9 mouse cellular contexts compared by ENCODE assay signal in genomic region chr11:76436864-76437437, GRCm38 (mm10). TPM values are rescaled to one million over a fixed set of nuclear protein-coding genes. Genes with fewer than 3 reads are reported as not detected.
A peak's percentile ranks its signal among the peaks of the same experiment; 100 is the strongest.
DNase-seq lines count a peak whose midpoint lies in the region; ATAC-seq and TF ChIP-seq lines count a peak whose summit lies in the region.
"Had no signal": no experiment of that assay in that cellular context is flagged by ENCODE, and none has a peak within 500 bp of the region (broad histone marks: within the 10 kb centered on the region; RNA-seq: fewer than 3 reads in every experiment).

No protein-coding gene starts in this region.

- no peaks in the 10 kb centered on the region for H3K9me3 ChIP-seq in hindbrain, embryonic 13.5 days
- H3K9me3 ChIP-seq in limb, embryonic 15.5 days, result no peaks in the 10 kb centered on the region
- H3K9me3 ChIP-seq in midbrain, embryonic 16.5 days (replicated peaks; ENCODE audit: control insufficient read depth, low read length, poor library complexity, severe bottlenecking), result no peaks in the 10 kb centered on the region

- peak overlapping the region; percentile 48 for H3K4me2 ChIP-seq in hindbrain, embryonic 13.5 days
- H3K4me2 ChIP-seq in limb, embryonic 15.5 days, result peak overlapping the region; percentile 70
- peak overlapping the region; percentile 42 for H3K4me2 ChIP-seq in midbrain, embryonic 16.5 days (ENCODE audit: low read length)

- H3K36me3 ChIP-seq in hindbrain, embryonic 13.5 days, result peaks cover 60% of the 10 kb centered on the region
- peaks cover 20% of the 10 kb centered on the region; the same call in 1 of the 2 replicates for H3K36me3 ChIP-seq in limb, embryonic 15.5 days
- peaks cover 13% of the 10 kb centered on the region for H3K36me3 ChIP-seq in midbrain, embryonic 16.5 days (ENCODE audit: control insufficient read depth, insufficient read depth, low read length)

- TF ChIP-seq CTCF in gastrocnemius, adult 2 months (IDR thresholded peaks at IDR 0.05), result peak; percentile 11; the same call in 1 of the 2 replicates

- DNase-seq in Muller cell, postnatal 12 days (ENCODE audit: inconsistent ontology term), result peak; percentile 84
- DNase-seq in cerebellum, adult 9-11 months, result peak; percentile 52
- DNase-seq in gastrocnemius, adult 2 months, result peak; percentile 83

- H3K4me1 ChIP-seq in hindbrain, embryonic 13.5 days (replicated peaks), result peaks cover 65% of the 10 kb centered on the region
- peaks cover 70% of the 10 kb centered on the region for H3K4me1 ChIP-seq in limb, embryonic 15.5 days
- peaks cover 37% of the 10 kb centered on the region for H3K4me1 ChIP-seq in midbrain, embryonic 16.5 days (ENCODE audit: control insufficient read depth, insufficient read depth, low read length)

- peak overlapping the region; percentile 83 for H3K27ac ChIP-seq in gastrocnemius, adult 2 months
- peak overlapping the region; percentile 75 for H3K27ac ChIP-seq in hindbrain, embryonic 13.5 days
- peak overlapping the region; percentile 88 for H3K27ac ChIP-seq in limb, embryonic 15.5 days
- peak overlapping the region; percentile 71 for H3K27ac ChIP-seq in midbrain, embryonic 16.5 days (ENCODE audit: low read length)

- intact Hi-C loops in gastrocnemius, adult 2 months (cut with DNase I), result no loop called here

- ATAC-seq in hindbrain, embryonic 13.5 days (ENCODE audit: low FRiP score), result peak; percentile 58; the same call in 1 of the 2 replicates
- ATAC-seq in limb, embryonic 15.5 days (ENCODE audit: insufficient number of reproducible peaks, low FRiP score, low TSS enrichment, low read depth), result peak; percentile 76
- ATAC-seq in midbrain, embryonic 16.5 days, result peak; percentile 57
- ATAC-seq in erythroid progenitor cell, adult 5-6 weeks (replicated peaks; ENCODE audit: low FRiP score, poor library complexity, severe bottlenecking), result no peak
- no peak for ATAC-seq in activated CD4-positive, CD25-positive, alpha-beta regulatory T cell, adult 4 months
- ATAC-seq: Patski had no signal

- H3K4me3 ChIP-seq in gastrocnemius, adult 2 months, result peak overlapping the region; percentile 76
- H3K4me3 ChIP-seq in hindbrain, embryonic 13.5 days, result peak overlapping the region; percentile 25
- H3K4me3 ChIP-seq in limb, embryonic 15.5 days, result peak overlapping the region; percentile 47
- peak overlapping the region; percentile 25; the same call in 1 of the 2 replicates for H3K4me3 ChIP-seq in midbrain, embryonic 16.5 days (ENCODE audit: low read depth, low read length)

- WGBS in hindbrain, embryonic 13.5 days, result 3% methylated on average over 28 of the region's 28 CpGs
- WGBS in limb, embryonic 15.5 days, result 9% methylated on average over 28 of the region's 28 CpGs
- WGBS in midbrain, embryonic 16.5 days, result 6% methylated on average over 27 of the region's 28 CpGs

- H3K27me3 ChIP-seq in hindbrain, embryonic 13.5 days, result 0 out of 2 replicates have a peak, but pooled peaks cover 3% of the 10 kb centered on the region
- H3K27me3 ChIP-seq in limb, embryonic 15.5 days, result no peaks in the 10 kb centered on the region
- no peaks in the 10 kb centered on the region for H3K27me3 ChIP-seq in midbrain, embryonic 16.5 days (ENCODE audit: control insufficient read depth, insufficient read depth, low read depth, low read length)
- H3K27me3 ChIP-seq: Patski had no signal

- peak overlapping the region; percentile 67 for H3K9ac ChIP-seq in hindbrain, embryonic 13.5 days
- peak overlapping the region; percentile 35; the same call in 1 of the 2 replicates for H3K9ac ChIP-seq in limb, embryonic 15.5 days
- H3K9ac ChIP-seq in midbrain, embryonic 16.5 days (ENCODE audit: low read depth, low read length), result peak overlapping the region; percentile 57

RNA-seq across cellular contexts. Expression of gene Timm22, which starts 30.2 kb away (rescaled TPM):
- total RNA-seq in gastrocnemius, adult 2 months (2021), result 10 to 100 TPM; 29.0 to 45.0 TPM
- 116 and 119 TPM in 2 replicates for polyA plus RNA-seq in hindbrain, embryonic 13.5 days (2015; fragmentation: Nextera tagmentation; extraction: Ambion mirVana)
- 101 and 107 TPM in 2 replicates for polyA plus RNA-seq in limb, embryonic 15.5 days (2015; fragmentation: Nextera tagmentation; extraction: Ambion mirVana)
- 95.9 and 105 TPM in 2 replicates for polyA plus RNA-seq in midbrain, embryonic 16.5 days (2015; fragmentation: Nextera tagmentation; extraction: Ambion mirVana)
- 4.2 and 4.7 TPM in 2 replicates for total RNA-seq in erythroid progenitor cell, adult 5-6 weeks (2015; ENCODE audit: low replicate concordance)
- 2.3 and 4.0 TPM in 2 replicates for total RNA-seq in erythroid progenitor cell, adult 5-6 weeks (2017; ENCODE audit: low replicate concordance)
- 10 to 100 TPM; 52.1 to 72.8 TPM for polyA plus RNA-seq in activated CD4-positive, CD25-positive, alpha-beta regulatory T cell, adult 4 months (2017; shearing (Covaris generic))

RNA-seq across cellular contexts. Expression of gene Nxn, which starts 38.0 kb away (rescaled TPM):
- total RNA-seq in gastrocnemius, adult 2 months (2021), result 10 to 100 TPM; 42.0 to 49.3 TPM
- polyA plus RNA-seq in hindbrain, embryonic 13.5 days (2015; fragmentation: Nextera tagmentation; extraction: Ambion mirVana), result 30.4 and 35.6 TPM in 2 replicates
- 48.1 and 60.8 TPM in 2 replicates for polyA plus RNA-seq in limb, embryonic 15.5 days (2015; fragmentation: Nextera tagmentation; extraction: Ambion mirVana)
- polyA plus RNA-seq in midbrain, embryonic 16.5 days (2015; fragmentation: Nextera tagmentation; extraction: Ambion mirVana), result 16.3 and 17.4 TPM in 2 replicates
- total RNA-seq in erythroid progenitor cell, adult 5-6 weeks (2015; ENCODE audit: low replicate concordance), result 1.4 and 2.1 TPM in 2 replicates
- total RNA-seq in erythroid progenitor cell, adult 5-6 weeks (2017; ENCODE audit: low replicate concordance), result 0.98 TPM in 1 of 2 replicates, not detected in the other
- polyA plus RNA-seq in activated CD4-positive, CD25-positive, alpha-beta regulatory T cell, adult 4 months (2017; shearing (Covaris generic)), result 1 to 10 TPM in 1 of 2 experiments, under 1 TPM in 1; 0.71 to 1.8 TPM

Comparison
In these comparisons a context has a peak if more than half of its experiments do, and no peak if none do; other contexts are left out.
1. H3K4me3 ChIP-seq: peak in every context shown above with its lines; median percentile 76 in gastrocnemius, adult 2 months; 47 in limb, embryonic 15.5 days; 25 in hindbrain, embryonic 13.5 days; 25 in midbrain, embryonic 16.5 days.
2. ATAC-seq: peak in hindbrain, embryonic 13.5 days (single experiment), limb, embryonic 15.5 days (single experiment) and midbrain, embryonic 16.5 days (single experiment); none in erythroid progenitor cell, adult 5-6 weeks (single experiment) and activated CD4-positive, CD25-positive, alpha-beta regulatory T cell, adult 4 months (single experiment).
3. Peak in every context shown above with its lines, with median percentiles within 50 percentile points of each other: DNase-seq, H3K27ac ChIP-seq, H3K4me2 ChIP-seq and H3K9ac ChIP-seq.